Mouse (Mus musculus) bone marrow, adult 2 months (tissue): ENCODE results near the gene Cldn7. TPM values are rescaled to one million over a fixed set of nuclear protein-coding genes. Genes with fewer than 3 reads are reported as not detected.
"Not testable (repeated sequence)": the region's sequence is repeated elsewhere in the genome, so short reads cannot be mapped to it uniquely, and the experiment has no call there.

Source experiments
- H3K27ac ChIP-seq: fragments of 200-500 bp; 2 replicates; pipeline ENCODE4 v1.5.1; 2012; ENCODE audit warnings: low read depth, mild to moderate bottlenecking, control low read depth, inconsistent platforms, low read length; ENCODE audit not compliant: control insufficient read depth, poor library complexity, insufficient read depth
- H3K4me1 ChIP-seq: fragments of 200-500 bp; 2 replicates; pipeline ENCODE4 v1.6.1; 2011; ENCODE audit warnings: low read length; ENCODE audit not compliant: control insufficient read depth, insufficient read depth
- H3K4me3 ChIP-seq: fragments of 200-500 bp; replicated peaks from 2 replicates; pipeline ENCODE3; 2011; ENCODE audit warnings: mild to moderate bottlenecking, low read depth, low read length, control low read depth; ENCODE audit not compliant: control insufficient read depth
- CTCF ChIP-seq: fragments of 200-500 bp; IDR thresholded peaks from 2 replicates; pipeline ENCODE4 v1.5.1; 2011; ENCODE audit warnings: low read length, control low read depth; ENCODE audit not compliant: control insufficient read depth, insufficient read depth
- POLR2A ChIP-seq: fragments of 200-500 bp; IDR thresholded peaks from 2 replicates; pipeline ENCODE4 v1.6.1; 2011; ENCODE audit warnings: low read depth, mild to moderate bottlenecking, control low read depth, low read length, borderline replicate concordance; ENCODE audit not compliant: control insufficient read depth
- WGBS: fragments of 180-500 bp; shearing (Covaris S2); methylation state at CpG from one replicate; pipeline ENCODE4 v1.1.7; 2018; 5-methylcytosine and 5-hydroxymethylcytosine counted together
- polyA plus RNA-seq: library from polyadenylated mRNA; stranded (reverse); fragments of >200 nt; gene quantifications from 2 replicates; pipeline ENCODE4 v1.2.4, GENCODE M21; 2011; ENCODE audit warnings: low replicate concordance; ENCODE audit not compliant: missing spikeins, insufficient read depth, insufficient read length

The Cldn7 gene
- polyA plus RNA-seq, 1 experiment, result not detected

- Histone ChIP-seq H3K4me1 (peaks cover 2% of the 10 kb centered on the region), H3K4me3 (no peak overlapping the region), H3K27ac (no peak overlapping the region)
- TF ChIP-seq POLR2A, result no peak
- peak; percentile 72 for TF ChIP-seq CTCF
- 49% methylated on average over 5 of the region's 5 CpGs for WGBS
Measured at GRCm38 (mm10) chr11:70005521-70005920, 40.9 kb downstream of the Cldn7 start.

- 0 out of 2 replicates have a peak, but pooled peaks cover 1% of the 10 kb centered on the region for H3K4me1 ChIP-seq
- 88% methylated on average over 6 of the region's 6 CpGs for WGBS
- TF ChIP-seq POLR2A (no peak), CTCF (no peak)
- H3K27ac ChIP-seq, result no peak overlapping the region
- no peak overlapping the region for H3K4me3 ChIP-seq
Measured at GRCm38 (mm10) chr11:70010033-70010432, 45.5 kb downstream of the Cldn7 start.

- Histone ChIP-seq H3K4me1 (0 out of 2 replicates have a peak, but pooled peaks cover 1% of the 10 kb centered on the region), H3K27ac (no peak overlapping the region), H3K4me3 (no peak overlapping the region)
- WGBS, result 85% methylated on average over 12 of the region's 12 CpGs
- TF ChIP-seq CTCF, result no peak
- TF ChIP-seq POLR2A, result no peak
Measured at GRCm38 (mm10) chr11:70010548-70010947, 46.0 kb downstream of the Cldn7 start.

- WGBS, result 92% methylated on average over 10 of the region's 10 CpGs
- H3K4me1 ChIP-seq, result 0 out of 2 replicates have a peak, but pooled peaks cover 1% of the 10 kb centered on the region
- TF ChIP-seq CTCF, result no peak
Measured at GRCm38 (mm10) chr11:70010961-70011360, 46.4 kb downstream of the Cldn7 start.

GRCm38 (mm10) chr11:70012931-70013330 lies 48.4 kb downstream of the Cldn7 start:
- 87% methylated on average over 9 of the region's 9 CpGs for WGBS
- Histone ChIP-seq H3K27ac (no peak overlapping the region), H3K4me3 (no peak overlapping the region), H3K4me1 (peaks cover 1% of the 10 kb centered on the region; the same call in 1 of the 2 replicates)
- TF ChIP-seq CTCF (no peak), POLR2A (no peak)

More at GRCm38 (mm10) chr11:70010961-70011360, 46.4 kb downstream of the Cldn7 start:
- Histone ChIP-seq H3K4me3 (no peak overlapping the region), H3K27ac (no peak overlapping the region)

- Histone ChIP-seq H3K27ac (no peak overlapping the region), H3K4me1 (peaks cover 1% of the 10 kb centered on the region; the same call in 1 of the 2 replicates), H3K4me3 (no peak overlapping the region)
- 90% methylated on average over 3 of the region's 3 CpGs for WGBS
- TF ChIP-seq POLR2A, result no peak
- no peak for TF ChIP-seq CTCF
Measured at GRCm38 (mm10) chr11:70013408-70013807, 48.8 kb downstream of the Cldn7 start.

- peaks cover 1% of the 10 kb centered on the region; the same call in 1 of the 2 replicates for H3K4me1 ChIP-seq
- WGBS, result 76% methylated on average over 5 of the region's 5 CpGs
- H3K27ac ChIP-seq, result no peak overlapping the region
- no peak overlapping the region for H3K4me3 ChIP-seq
- TF ChIP-seq POLR2A (no peak), CTCF (no peak)
Measured at GRCm38 (mm10) chr11:70014051-70014450, 49.5 kb downstream of the Cldn7 start.

- TF ChIP-seq CTCF (peak; percentile 38; the same call in 1 of the 2 replicates), POLR2A (peak; percentile 75; the same call in 1 of the 2 replicates)
- Histone ChIP-seq H3K27ac (peak within 1 kb of the TSS; percentile 26), H3K4me3 (peak within 1 kb of the TSS; percentile 74), H3K4me1 (peaks cover 1% of the 10 kb centered on the region; the same call in 1 of the 2 replicates)
- WGBS, result under 1% methylated on average over 35 of the region's 35 CpGs
Measured at GRCm38 (mm10) chr11:70014880-70015558, 50.4 kb downstream of the Cldn7 start, which contains the start of gene Acadvl. Acadvl (minus strand) TSS chr11:70015411.

GRCm38 (mm10) chr11:70015677-70016076 lies 51.1 kb downstream of the Cldn7 start:
- no peak for TF ChIP-seq CTCF
- TF ChIP-seq POLR2A, result no peak
- peaks cover 1% of the 10 kb centered on the region; the same call in 1 of the 2 replicates for H3K4me1 ChIP-seq
- WGBS, result 67% methylated on average over 6 of the region's 6 CpGs
- H3K27ac ChIP-seq, result no peak overlapping the region
- no peak overlapping the region for H3K4me3 ChIP-seq

- not testable (repeated sequence) for H3K27ac ChIP-seq, H3K4me1 ChIP-seq, H3K4me3 ChIP-seq
- 82% methylated on average over 2 of the region's 2 CpGs for WGBS
Measured at GRCm38 (mm10) chr11:70016177-70016576, 51.6 kb downstream of the Cldn7 start.
